Mouse (Mus musculus): Measurements from ENCODE around the gene Rnf213.

DNA sequence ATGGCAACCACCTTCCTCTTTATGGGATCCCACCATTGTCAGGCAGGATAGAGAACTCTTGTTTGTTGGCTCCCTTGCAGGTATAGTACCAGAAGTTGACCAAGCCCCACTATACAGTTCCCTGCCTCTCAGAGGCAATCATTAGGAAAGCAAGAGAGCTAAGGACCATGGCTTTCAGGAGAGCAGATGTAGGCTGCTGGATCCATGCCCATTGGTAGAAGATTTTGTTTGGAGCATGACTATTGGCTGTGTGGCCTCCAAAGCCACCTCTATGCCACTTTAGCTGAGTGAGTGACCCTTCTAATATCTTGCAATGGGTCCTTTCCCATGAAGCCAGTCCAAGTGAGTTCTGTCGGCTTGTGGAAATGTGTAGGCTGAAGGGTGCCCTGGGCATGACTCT is 126.5 kb downstream of the Rnf213 start:
- TF ChIP-seq POLR2A (IDR thresholded peaks at IDR 0.05; ENCODE audit: borderline replicate concordance, low read depth, low read length) (no peak), CTCF (IDR thresholded peaks at IDR 0.05; ENCODE audit: low read depth, low read length) (no peak)
